Mouse (Mus musculus) bone marrow, adult 2 months (tissue): Measurements from ENCODE around the gene Gadd45g.

Experiments
- CTCF ChIP-seq: fragments of 200-500 bp; IDR thresholded peaks from 2 replicates; pipeline ENCODE4 v1.5.1; 2011; ENCODE audit warnings: low read length, control low read depth; ENCODE audit not compliant: control insufficient read depth, insufficient read depth
- POLR2A ChIP-seq: fragments of 200-500 bp; IDR thresholded peaks from 2 replicates; pipeline ENCODE4 v1.6.1; 2011; ENCODE audit warnings: low read depth, mild to moderate bottlenecking, control low read depth, low read length, borderline replicate concordance; ENCODE audit not compliant: control insufficient read depth

DNA sequence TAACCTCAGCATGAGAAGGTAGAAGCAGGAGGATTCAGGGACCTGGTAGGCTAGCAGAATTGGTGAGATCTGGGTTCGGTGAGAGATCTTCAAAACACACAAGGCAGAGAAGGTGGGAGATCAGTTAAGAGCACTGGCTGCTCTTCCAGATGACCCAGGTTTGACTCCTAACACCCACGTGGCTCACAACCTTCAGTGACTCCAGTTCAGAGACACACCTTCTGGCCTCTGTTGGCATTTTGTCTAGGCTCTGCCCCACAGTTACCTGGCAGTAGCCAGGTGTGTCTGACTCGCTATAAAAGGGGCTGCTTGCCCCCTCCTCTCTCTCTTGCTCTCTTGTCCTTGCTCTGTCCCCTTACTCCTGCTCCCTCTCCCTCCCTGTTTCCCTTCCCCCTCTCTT, 24.5 kb upstream of the Gadd45g start:
- TF ChIP-seq CTCF (no peak), POLR2A (no peak)
